Mouse (Mus musculus) ovary, postnatal 36 days (tissue): Measurements from ENCODE around the gene 1700006A11Rik.
"Not testable (repeated sequence)": the region's sequence is repeated elsewhere in the genome, so short reads cannot be mapped to it uniquely, and the experiment has no call there.

Source experiments
- DNase-seq: peaks from one replicate; pipeline ENCODE4 v3.0.0; 2022; ENCODE audit warnings: low spot score, mixed read lengths

Gene 1700006A11Rik

GRCm38 (mm10) chr3:124425940-124426339 lies at the start of gene 1700006A11Rik:
Gene 1700006A11Rik (minus strand): TSS chr3:124426040.
- no peak for DNase-seq

GRCm38 (mm10) chr3:124474291-124474690 lies 48.5 kb upstream of the 1700006A11Rik start:
- not testable (repeated sequence) for DNase-seq

- DNase-seq: no peak
Observed at GRCm38 (mm10) chr3:124466102-124466730, 40.4 kb upstream of the 1700006A11Rik start.

GRCm38 (mm10) chr3:124392201-124392600 lies 33.6 kb downstream of the 1700006A11Rik start:
- DNase-seq: no peak

- DNase-seq: no peak
Observed at GRCm38 (mm10) chr3:124390101-124390500, 35.7 kb downstream of the 1700006A11Rik start.

- no peak for DNase-seq
Observed at GRCm38 (mm10) chr3:124389650-124390049, 36.2 kb downstream of the 1700006A11Rik start.

- DNase-seq: not testable (repeated sequence)
Observed at GRCm38 (mm10) chr3:124385377-124385776, 40.5 kb downstream of the 1700006A11Rik start.

GRCm38 (mm10) chr3:124372031-124372430 lies 53.8 kb downstream of the 1700006A11Rik start:
- DNase-seq: no peak

GRCm38 (mm10) chr3:124357533-124357932 lies 68.3 kb downstream of the 1700006A11Rik start:
- DNase-seq: no peak
